Mouse (Mus musculus): ENCODE data around the gene Acer1. TPM values are rescaled to one million over a fixed set of nuclear protein-coding genes. Genes with fewer than 3 reads are reported as not detected.

The Acer1 gene
- polyA plus RNA-seq, 1 experiment from 2014 or later: not detected

DNA sequence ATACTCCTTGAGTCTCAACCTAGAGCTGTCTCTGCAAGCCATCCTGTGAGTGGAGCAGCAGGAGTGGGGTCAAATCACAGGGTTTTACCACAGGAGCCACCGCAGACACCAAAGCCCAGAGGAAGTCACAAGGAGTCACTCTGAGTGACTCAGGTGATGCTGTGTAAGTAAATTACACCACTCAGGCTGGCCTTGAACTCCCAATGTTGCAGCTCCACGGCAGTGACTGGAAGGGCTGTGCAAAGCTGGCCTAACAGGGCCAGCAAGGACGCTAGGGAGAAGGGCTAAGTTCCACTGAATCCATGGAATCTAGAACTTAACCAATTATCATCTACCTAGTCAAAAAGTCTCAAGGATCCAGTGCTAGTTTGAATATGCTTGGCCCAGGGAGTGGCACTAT is 75.8 kb downstream of the Acer1 start:
- ATAC-seq (ENCODE audit: low FRiP score, low read depth): no peak
- no peak overlapping the region for H3K27ac ChIP-seq
- H3K4me1 ChIP-seq: no peaks in the 10 kb centered on the region
- no peaks in the 10 kb centered on the region for H3K27me3 ChIP-seq
- H3K4me2 ChIP-seq (replicated peaks): no peak overlapping the region
- WGBS: 94% methylated on average over 3 of the region's 3 CpGs
- no peaks in the 10 kb centered on the region for H3K9me3 ChIP-seq
- no peak overlapping the region for H3K9ac ChIP-seq
- H3K4me3 ChIP-seq: no peak overlapping the region
- H3K36me3 ChIP-seq: peaks cover 96% of the 10 kb centered on the region

Other genes with a start within 250 kb of the Acer1 start
- gene Nrtn, start 224.6 kb downstream of the Acer1 start, polyA plus RNA-seq (2015; fragmentation: Nextera tagmentation; extraction: Ambion mirVana): 14.1 TPM in 2 replicates
- gene Dus3l, start 217.4 kb downstream of the Acer1 start, polyA plus RNA-seq (2015; fragmentation: Nextera tagmentation; extraction: Ambion mirVana): 47.7 and 50.5 TPM in 2 replicates
- gene Prr22, start 211.9 kb downstream of the Acer1 start, polyA plus RNA-seq (2015; fragmentation: Nextera tagmentation; extraction: Ambion mirVana): 1.4 and 1.5 TPM in 2 replicates
- gene Rfx2, start 151.1 kb downstream of the Acer1 start, polyA plus RNA-seq (2015; fragmentation: Nextera tagmentation; extraction: Ambion mirVana): 4.5 and 4.9 TPM in 2 replicates
- not detected in 2 replicates for gene Acsbg2, start 107.7 kb downstream of the Acer1 start, polyA plus RNA-seq (2015; fragmentation: Nextera tagmentation; extraction: Ambion mirVana)
- 0.29 and 0.47 TPM in 2 replicates for gene 1700061G19Rik, start 106.6 kb downstream of the Acer1 start, polyA plus RNA-seq (2015; fragmentation: Nextera tagmentation; extraction: Ambion mirVana)
- gene Mllt1, start 46.7 kb downstream of the Acer1 start, polyA plus RNA-seq (2015; fragmentation: Nextera tagmentation; extraction: Ambion mirVana): 63.3 and 74.1 TPM in 2 replicates
- 157 and 163 TPM in 2 replicates for gene Clpp, start 8.2 kb upstream of the Acer1 start, polyA plus RNA-seq (2015; fragmentation: Nextera tagmentation; extraction: Ambion mirVana)
- 41.7 and 44.4 TPM in 2 replicates for gene Alkbh7, start 15.2 kb upstream of the Acer1 start, polyA plus RNA-seq (2015; fragmentation: Nextera tagmentation; extraction: Ambion mirVana)
- gene Pspn, start 17.9 kb upstream of the Acer1 start, polyA plus RNA-seq (2015; fragmentation: Nextera tagmentation; extraction: Ambion mirVana): not detected in 2 replicates
- 61.0 and 61.5 TPM in 2 replicates for gene Gtf2f1, start 29.2 kb upstream of the Acer1 start, polyA plus RNA-seq (2015; fragmentation: Nextera tagmentation; extraction: Ambion mirVana)
- 0.32 TPM in 1 of 2 replicates, not detected in the other for gene Gm17949, start 29.3 kb upstream of the Acer1 start, polyA plus RNA-seq (2015; fragmentation: Nextera tagmentation; extraction: Ambion mirVana)
- gene Khsrp, start 49.4 kb upstream of the Acer1 start, polyA plus RNA-seq (2015; fragmentation: Nextera tagmentation; extraction: Ambion mirVana): 46.0 and 46.3 TPM in 2 replicates
- gene Slc25a41, start 59.5 kb upstream of the Acer1 start, polyA plus RNA-seq (2015; fragmentation: Nextera tagmentation; extraction: Ambion mirVana): not detected in 2 replicates
- 1.7 and 2.9 TPM in 2 replicates for gene Crb3, start 77.0 kb upstream of the Acer1 start, polyA plus RNA-seq (2015; fragmentation: Nextera tagmentation; extraction: Ambion mirVana)
- gene Slc25a23, start 77.7 kb upstream of the Acer1 start, polyA plus RNA-seq (2015; fragmentation: Nextera tagmentation; extraction: Ambion mirVana): 5.5 and 6.5 TPM in 2 replicates
- 1.1 TPM in 2 replicates for gene Dennd1c, start 96.4 kb upstream of the Acer1 start, polyA plus RNA-seq (2015; fragmentation: Nextera tagmentation; extraction: Ambion mirVana)
- 16.3 and 17.5 TPM in 2 replicates for gene Tubb4a, start 105.7 kb upstream of the Acer1 start, polyA plus RNA-seq (2015; fragmentation: Nextera tagmentation; extraction: Ambion mirVana)
- 9.2 and 10.9 TPM in 2 replicates for gene Tnfsf9, start 123.2 kb upstream of the Acer1 start, polyA plus RNA-seq (2015; fragmentation: Nextera tagmentation; extraction: Ambion mirVana)
- gene Cd70, start 167.7 kb upstream of the Acer1 start, polyA plus RNA-seq (2015; fragmentation: Nextera tagmentation; extraction: Ambion mirVana): not detected in 2 replicates
- gene Tnfsf14, start 212.1 kb upstream of the Acer1 start, polyA plus RNA-seq (2015; fragmentation: Nextera tagmentation; extraction: Ambion mirVana): 0.20 TPM in 1 of 2 replicates, not detected in the other
- 0.31 and 0.59 TPM in 2 replicates for gene C3, start 246.0 kb upstream of the Acer1 start, polyA plus RNA-seq (2015; fragmentation: Nextera tagmentation; extraction: Ambion mirVana)